Mouse (Mus musculus): ENCODE data around the gene Pla1a. TPM values are rescaled to one million over a fixed set of nuclear protein-coding genes. Genes with fewer than 3 reads are reported as not detected.
A peak's percentile ranks its signal among the peaks of the same experiment; 100 is the strongest.

Gene Pla1a
- polyA plus RNA-seq, 1 experiment, result 13.9 TPM

DNA sequence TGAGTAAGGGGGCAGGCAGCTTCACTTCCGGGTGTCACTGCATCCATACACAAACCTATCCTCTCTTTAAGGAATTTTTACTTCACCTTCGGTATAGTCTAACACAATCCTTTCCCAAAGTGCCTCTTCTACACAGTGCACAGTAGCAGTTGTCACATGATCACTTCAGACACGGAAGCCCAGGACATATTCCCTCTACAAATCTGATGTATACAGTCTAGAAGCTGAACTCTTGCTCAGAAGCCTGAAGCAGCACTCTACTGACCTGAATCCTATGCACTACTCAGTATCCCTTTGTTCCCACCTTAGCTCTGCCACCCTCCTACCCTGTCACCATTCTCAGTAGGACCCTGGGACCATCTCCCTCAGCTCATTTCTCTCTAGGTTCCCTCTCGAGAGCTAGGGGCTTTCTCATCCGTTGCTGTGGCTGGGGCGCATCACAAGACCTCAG is 47.7 kb downstream of the Pla1a start:
- Histone ChIP-seq H3ac (ENCODE audit: control insufficient read depth, insufficient read length) (no peak overlapping the region), H3K4me3 (no peak overlapping the region), H3K36me3 (ENCODE audit: control insufficient read depth, insufficient read depth) (no peaks in the 10 kb centered on the region), H3K27me3 (ENCODE audit: control insufficient read depth, insufficient read depth, insufficient read length) (no peaks in the 10 kb centered on the region), H3K4me2 (ENCODE audit: low read depth) (peak overlapping the region; percentile 8), H3K79me2 (ENCODE audit: control insufficient read depth, insufficient read depth) (no peaks in the 10 kb centered on the region)
- TF ChIP-seq USF1 (IDR thresholded peaks at IDR 0.05; ENCODE audit: low read depth), result no peak

DNA sequence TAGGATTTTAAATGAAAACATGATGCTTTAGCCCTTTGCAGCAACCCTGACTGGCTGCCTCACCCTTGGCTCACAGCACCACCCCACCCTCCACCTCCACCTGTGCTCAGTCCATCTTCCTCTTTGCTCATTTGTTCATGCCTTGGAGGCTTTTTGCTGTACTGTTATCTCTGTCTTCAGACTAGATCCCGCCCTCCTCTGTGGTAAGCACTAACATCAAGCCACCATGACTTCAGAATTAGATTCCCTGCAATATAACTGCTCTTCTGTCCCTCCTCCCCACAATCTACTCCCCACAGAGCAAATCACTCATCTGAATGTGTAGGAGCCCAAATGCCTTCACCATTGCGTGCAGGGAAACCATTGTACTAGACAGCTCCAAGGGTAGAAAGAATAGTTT is 49.3 kb downstream of the Pla1a start:
- H3K36me3 ChIP-seq (ENCODE audit: control insufficient read depth, insufficient read depth), result no peaks in the 10 kb centered on the region
- no peaks in the 10 kb centered on the region for H3K79me2 ChIP-seq (ENCODE audit: control insufficient read depth, insufficient read depth)
- no peaks in the 10 kb centered on the region for H3K27me3 ChIP-seq (ENCODE audit: control insufficient read depth, insufficient read depth, insufficient read length)
- H3ac ChIP-seq (ENCODE audit: control insufficient read depth, insufficient read length), result no peak overlapping the region
- H3K4me3 ChIP-seq, result no peak overlapping the region
- no peak overlapping the region for H3K4me2 ChIP-seq (ENCODE audit: low read depth)
- TF ChIP-seq E2F4 (IDR thresholded peaks at IDR 0.05; ENCODE audit: insufficient read depth) (no peak), REST (IDR thresholded peaks at IDR 0.05; ENCODE audit: insufficient read depth, insufficient read length) (no peak), SRF (IDR thresholded peaks at IDR 0.05; ENCODE audit: control insufficient read depth, insufficient read length, low read depth) (no peak), POLR2AphosphoS2 (IDR thresholded peaks at IDR 0.05; ENCODE audit: insufficient read length, low read depth) (no peak), USF1 (IDR thresholded peaks at IDR 0.05; ENCODE audit: low read depth) (no peak), TCF3 (IDR thresholded peaks at IDR 0.05; ENCODE audit: insufficient read length, low read depth) (no peak), MAX (IDR thresholded peaks at IDR 0.05; ENCODE audit: low read depth) (no peak), MYOD1 (IDR thresholded peaks at IDR 0.05; ENCODE audit: control insufficient read depth in 1 of 3, insufficient read length in 2 of 3, low read depth in 2 of 3) (no peak), POLR2A (IDR thresholded peaks at IDR 0.05; ENCODE audit: insufficient read length, low read depth) (no peak), MYOG (IDR thresholded peaks at IDR 0.05; ENCODE audit: control insufficient read depth in 1 of 3, insufficient read depth in 1 of 3, insufficient read length in 2 of 3, low read depth in 2 of 3) (no peak), CEBPB (IDR thresholded peaks at IDR 0.05; ENCODE audit: insufficient read depth, poor library complexity, severe bottlenecking) (no peak), TCF12 (IDR thresholded peaks at IDR 0.05; ENCODE audit: insufficient read depth, poor library complexity, severe bottlenecking) (no peak)

DNA sequence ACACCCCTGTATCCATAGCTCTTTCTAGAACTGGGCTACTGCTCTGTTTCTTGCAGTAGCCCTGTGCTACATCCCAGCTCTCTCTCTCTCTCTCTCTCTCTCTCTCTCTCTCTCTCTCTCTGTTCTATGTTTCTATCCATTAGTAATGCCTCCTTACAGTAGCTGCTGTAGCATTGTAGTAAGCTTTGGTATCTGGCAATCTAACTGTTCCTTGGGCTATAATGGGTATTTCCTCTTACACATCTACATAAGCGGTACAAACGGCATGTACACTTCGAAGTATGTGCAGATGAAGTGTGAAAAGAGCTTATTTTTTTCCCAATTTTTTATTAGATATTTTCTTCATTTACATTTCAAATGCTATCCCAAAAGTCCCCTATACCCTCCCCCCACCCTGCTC is 53.0 kb downstream of the Pla1a start:
- no peak for TF ChIP-seq MYOD1 (IDR thresholded peaks at IDR 0.05; ENCODE audit: control insufficient read depth in 1 of 3, insufficient read length in 2 of 3, low read depth in 2 of 3)
- no peak for TF ChIP-seq POLR2A (IDR thresholded peaks at IDR 0.05; ENCODE audit: insufficient read length, low read depth)
- TF ChIP-seq CEBPB (IDR thresholded peaks at IDR 0.05; ENCODE audit: insufficient read depth, poor library complexity, severe bottlenecking), result no peak
- TF ChIP-seq TCF3 (IDR thresholded peaks at IDR 0.05; ENCODE audit: insufficient read length, low read depth), result no peak
- TF ChIP-seq TCF12 (IDR thresholded peaks at IDR 0.05; ENCODE audit: insufficient read depth, poor library complexity, severe bottlenecking), result no peak
- no peak for TF ChIP-seq POLR2AphosphoS2 (IDR thresholded peaks at IDR 0.05; ENCODE audit: insufficient read length, low read depth)
- no peak for TF ChIP-seq E2F4 (IDR thresholded peaks at IDR 0.05; ENCODE audit: insufficient read depth)
- TF ChIP-seq REST (IDR thresholded peaks at IDR 0.05; ENCODE audit: insufficient read depth, insufficient read length), result no peak

DNA sequence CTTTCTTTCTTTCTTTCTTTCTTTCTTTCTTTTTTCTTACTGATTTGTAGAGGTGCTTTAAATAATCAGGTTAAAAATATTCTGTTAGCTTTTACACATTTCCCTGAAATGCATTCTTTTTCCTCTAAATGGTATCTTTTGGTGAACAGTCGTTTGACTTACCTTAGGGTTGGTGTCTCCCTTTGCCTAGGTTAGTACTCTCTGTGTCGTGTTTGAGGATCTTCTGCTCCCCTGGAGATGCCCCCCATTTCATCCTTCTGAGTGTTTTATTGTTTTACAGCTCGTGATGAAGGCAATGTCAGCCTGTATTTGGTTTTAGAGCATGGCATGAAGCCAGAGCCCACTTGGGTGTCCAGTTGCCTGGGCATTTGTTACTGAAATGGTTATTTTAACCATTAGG is 53.5 kb downstream of the Pla1a start:
- no peaks in the 10 kb centered on the region for H3K79me2 ChIP-seq (ENCODE audit: control insufficient read depth, insufficient read depth)
- H3K27me3 ChIP-seq (ENCODE audit: control insufficient read depth, insufficient read depth, insufficient read length), result no peaks in the 10 kb centered on the region
- H3K36me3 ChIP-seq (ENCODE audit: control insufficient read depth, insufficient read depth), result no peaks in the 10 kb centered on the region
- no peak for TF ChIP-seq REST (IDR thresholded peaks at IDR 0.05; ENCODE audit: insufficient read depth, insufficient read length)
- TF ChIP-seq MYOD1 (IDR thresholded peaks at IDR 0.05; ENCODE audit: control insufficient read depth in 1 of 3, insufficient read length in 2 of 3, low read depth in 2 of 3), result peak in 1 of 3 experiments; percentile 10
- peak overlapping the region; percentile 54 for H3K4me2 ChIP-seq (ENCODE audit: low read depth)
- no peak overlapping the region for H3ac ChIP-seq (ENCODE audit: control insufficient read depth, insufficient read length)
- no peak overlapping the region for H3K4me3 ChIP-seq

More for the DNA sequence above, 53.0 kb downstream of the Pla1a start:
- H3K36me3 ChIP-seq (ENCODE audit: control insufficient read depth, insufficient read depth), result no peaks in the 10 kb centered on the region
- H3K4me2 ChIP-seq (ENCODE audit: low read depth), result peak overlapping the region; percentile 54
- H3K79me2 ChIP-seq (ENCODE audit: control insufficient read depth, insufficient read depth), result no peaks in the 10 kb centered on the region
- H3K27me3 ChIP-seq (ENCODE audit: control insufficient read depth, insufficient read depth, insufficient read length), result no peaks in the 10 kb centered on the region
- H3ac ChIP-seq (ENCODE audit: control insufficient read depth, insufficient read length), result no peak overlapping the region
- H3K4me3 ChIP-seq, result no peak overlapping the region

DNA sequence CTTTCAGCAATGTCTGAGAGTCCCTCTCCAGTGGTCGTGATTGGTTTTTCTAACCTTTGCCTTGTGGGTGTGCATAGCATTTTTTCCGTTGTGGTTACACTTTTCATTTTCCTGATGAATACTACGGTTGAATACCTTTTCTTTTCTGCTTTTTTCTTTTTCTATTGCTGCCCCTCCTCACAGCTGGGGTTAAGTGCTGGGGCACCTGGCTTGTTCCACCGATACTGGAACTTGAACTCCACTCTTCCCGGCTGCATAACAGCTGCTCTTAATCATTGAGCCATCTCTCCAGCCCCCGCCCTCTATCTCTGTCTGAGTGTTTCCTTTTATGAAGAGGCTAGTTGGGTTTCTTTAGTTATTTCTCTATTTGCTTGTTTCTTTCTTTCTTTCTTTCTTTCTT is 53.9 kb downstream of the Pla1a start:
- H3K27me3 ChIP-seq (ENCODE audit: control insufficient read depth, insufficient read depth, insufficient read length), result no peaks in the 10 kb centered on the region
- no peak overlapping the region for H3K4me3 ChIP-seq
- no peak overlapping the region for H3ac ChIP-seq (ENCODE audit: control insufficient read depth, insufficient read length)
- H3K4me2 ChIP-seq (ENCODE audit: low read depth), result peak overlapping the region; percentile 54
- H3K79me2 ChIP-seq (ENCODE audit: control insufficient read depth, insufficient read depth), result no peaks in the 10 kb centered on the region
- TF ChIP-seq MYOD1 (IDR thresholded peaks at IDR 0.05; ENCODE audit: control insufficient read depth in 1 of 3, insufficient read length in 2 of 3, low read depth in 2 of 3), result peak in 2 of 3 experiments; percentile 80 to 83
- no peak for TF ChIP-seq MAX (IDR thresholded peaks at IDR 0.05; ENCODE audit: low read depth)
- peak; percentile 27 to 75 (median 72) for TF ChIP-seq MYOG (IDR thresholded peaks at IDR 0.05; ENCODE audit: control insufficient read depth in 1 of 3, insufficient read depth in 1 of 3, insufficient read length in 2 of 3, low read depth in 2 of 3)
- TF ChIP-seq TCF12 (IDR thresholded peaks at IDR 0.05; ENCODE audit: insufficient read depth, poor library complexity, severe bottlenecking), result peak; percentile 78
- no peaks in the 10 kb centered on the region for H3K36me3 ChIP-seq (ENCODE audit: control insufficient read depth, insufficient read depth)

DNA sequence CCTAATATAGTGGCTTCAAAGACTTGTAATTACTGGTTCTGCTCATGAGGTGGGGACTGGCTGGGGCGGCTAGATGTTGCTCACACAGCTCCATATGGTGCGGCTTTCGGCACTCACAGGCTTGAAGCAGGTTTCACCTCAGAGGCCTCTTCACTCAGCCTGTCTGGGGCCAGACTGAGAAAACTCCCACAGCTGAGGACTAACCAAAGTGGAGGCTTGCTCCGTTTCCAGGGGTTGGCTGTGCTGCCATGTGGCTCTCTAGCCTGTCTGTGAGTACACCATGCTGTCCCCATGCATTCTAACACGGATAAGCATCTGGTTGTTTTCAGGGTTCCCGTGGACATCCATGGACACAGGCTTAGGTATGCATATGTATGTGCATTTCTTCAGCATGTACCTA is 54.4 kb downstream of the Pla1a start:
- Histone ChIP-seq H3K4me2 (ENCODE audit: low read depth) (peak overlapping the region; percentile 54), H3K36me3 (ENCODE audit: control insufficient read depth, insufficient read depth) (no peaks in the 10 kb centered on the region), H3ac (ENCODE audit: control insufficient read depth, insufficient read length) (no peak overlapping the region), H3K4me3 (no peak overlapping the region), H3K27me3 (ENCODE audit: control insufficient read depth, insufficient read depth, insufficient read length) (no peaks in the 10 kb centered on the region), H3K79me2 (ENCODE audit: control insufficient read depth, insufficient read depth) (no peaks in the 10 kb centered on the region)
- TF ChIP-seq TCF12 (IDR thresholded peaks at IDR 0.05; ENCODE audit: insufficient read depth, poor library complexity, severe bottlenecking) (no peak), MYOG (IDR thresholded peaks at IDR 0.05; ENCODE audit: control insufficient read depth in 1 of 3, insufficient read depth in 1 of 3, insufficient read length in 2 of 3, low read depth in 2 of 3) (no peak), POLR2A (IDR thresholded peaks at IDR 0.05; ENCODE audit: insufficient read length, low read depth) (no peak), E2F4 (IDR thresholded peaks at IDR 0.05; ENCODE audit: insufficient read depth) (no peak)

Data from myocyte (in vitro differentiated cells).